Mouse (Mus musculus) ovary, adult 2 months (tissue): ENCODE results near the gene Alms1. TPM values are rescaled to one million over a fixed set of nuclear protein-coding genes. Genes with fewer than 3 reads are reported as not detected.

ENCODE experiments used
- polyA plus RNA-seq: library from polyadenylated mRNA; depleted of rRNA; stranded (reverse); fragments of >200 nt; gene quantifications from 2 replicates; pipeline ENCODE4 v1.2.3, GENCODE M21; 2012; rRNA removed

Gene Alms1
- 0.94 and 1.7 TPM in 2 replicates for polyA plus RNA-seq

GRCm38 (mm10) chr6:85587396-85588143 is at the start of gene Alms1:
Gene Alms1 (plus strand): TSS chr6:85587531.

GRCm38 (mm10) chr6:85713105-85713504 is 125.8 kb downstream of the Alms1 start, which contains the start of gene Nat8f7:
Gene Nat8f7 (minus strand): TSS chr6:85713205.

Other genes with a start within 250 kb of the Alms1 start
- 51.2 and 56.8 TPM in 2 replicates for gene Rab11fip5, start 212.9 kb upstream of the Alms1 start, polyA plus RNA-seq
- 9.1 and 10.0 TPM in 2 replicates for gene Noto, start 163.6 kb upstream of the Alms1 start, polyA plus RNA-seq
- 44.5 and 53.9 TPM in 2 replicates for gene Smyd5, start 155.5 kb upstream of the Alms1 start, polyA plus RNA-seq
- 144 and 170 TPM in 2 replicates for gene Cct7, start 136.0 kb upstream of the Alms1 start, polyA plus RNA-seq
- gene Pradc1, start 135.6 kb upstream of the Alms1 start, polyA plus RNA-seq = 22.8 and 24.0 TPM in 2 replicates
- gene Fbxo41, start 84.5 kb upstream of the Alms1 start, polyA plus RNA-seq = 1.1 and 1.3 TPM in 2 replicates
- gene Egr4, start 73.9 kb upstream of the Alms1 start, polyA plus RNA-seq = 0.20 and 0.46 TPM in 2 replicates
- 1.4 and 1.6 TPM in 2 replicates for gene Nat8f7, start 125.7 kb downstream of the Alms1 start, polyA plus RNA-seq
- gene Nat8f3, start 178.2 kb downstream of the Alms1 start, polyA plus RNA-seq = 1.8 and 4.2 TPM in 2 replicates
- gene Nat8f6, start 233.4 kb downstream of the Alms1 start, polyA plus RNA-seq = 1.4 and 2.9 TPM in 2 replicates
- 0.24 and 0.33 TPM in 2 replicates for gene Nat8f5, start 233.4 kb downstream of the Alms1 start, polyA plus RNA-seq
- 1.0 and 1.2 TPM in 2 replicates for gene Nat8, start 244.6 kb downstream of the Alms1 start, polyA plus RNA-seq